Mouse (Mus musculus) stomach, postnatal 0 days (tissue): ENCODE results near the gene Lpp.

Source experiments
- CTCF ChIP-seq: IDR thresholded peaks from 2 replicates; pipeline ENCODE4 v1.5.1; 2016; ENCODE audit warnings: antibody characterized with exemption, low read depth, mild to moderate bottlenecking, moderate library complexity
- EP300 ChIP-seq: optimal IDR thresholded peaks from 2 replicates; pipeline ENCODE3; 2016; ENCODE audit warnings: antibody characterized with exemption

- no peak for TF ChIP-seq EP300
- no peak for TF ChIP-seq CTCF
These were observed 1.8 kb downstream of the Lpp start for GRCm38 (mm10) chr16:24395100-24395499.
